Mouse (Mus musculus): ENCODE measurements around the gene Ints6l. TPM values are rescaled to one million over a fixed set of nuclear protein-coding genes. Genes with fewer than 3 reads are reported as not detected.
A peak's percentile ranks its signal among the peaks of the same experiment; 100 is the strongest.
"Not testable (repeated sequence)": the region's sequence is repeated elsewhere in the genome, so short reads cannot be mapped to it uniquely, and the experiment has no call there.

The Ints6l gene
- total RNA-seq, 2 experiments from 2014 or later: 26.8 to 27.0 TPM

DNA sequence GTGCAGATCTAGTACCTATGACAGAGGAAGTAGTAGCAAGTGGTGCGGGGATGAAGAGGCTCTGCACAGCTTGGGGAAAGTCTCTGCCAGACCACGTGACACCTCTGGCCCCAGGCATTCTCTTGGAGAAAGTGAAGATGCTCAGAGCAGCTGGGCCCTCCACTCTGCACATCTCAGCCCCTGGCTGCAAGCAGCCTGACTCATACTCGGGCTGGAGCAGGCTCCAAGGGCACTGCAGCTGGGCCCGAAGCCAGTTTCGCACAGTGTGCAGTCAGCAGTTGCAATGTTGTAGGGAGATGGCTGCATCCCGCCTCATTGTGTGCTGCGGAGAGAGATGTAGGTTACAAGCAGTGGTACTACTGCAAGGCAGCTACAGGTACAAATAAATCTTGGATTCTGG lies 42.6 kb downstream of the Ints6l start:
- intact Hi-C loops (cut with DNase I): no loop called here
- DNase-seq: peak; percentile 24

DNA sequence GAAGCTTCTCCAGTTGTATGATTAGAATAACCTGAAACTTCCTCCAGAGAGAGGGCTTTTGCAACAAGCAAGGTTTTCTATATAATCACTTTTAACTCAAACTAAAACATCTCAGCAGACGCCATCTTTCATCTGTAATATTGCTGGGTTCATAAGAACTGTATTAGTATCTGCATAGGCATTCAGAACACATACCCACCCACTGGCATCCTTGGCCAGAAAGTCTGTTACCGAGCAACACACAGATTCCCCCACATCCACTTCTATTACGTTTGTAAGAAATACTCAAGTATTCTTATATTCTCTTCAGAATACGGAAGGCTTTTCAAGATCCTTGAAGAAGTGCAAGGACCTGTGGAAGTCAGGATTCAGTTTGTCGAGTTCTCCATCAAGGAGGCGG lies 69.8 kb downstream of the Ints6l start, which contains the start of gene Gm10477:
Gene Gm10477, plus strand, starts transcription at position 301 of the 400 bp plus-strand sequence.
- intact Hi-C loops (cut with DNase I); DNase-seq: not testable (repeated sequence)

DNA sequence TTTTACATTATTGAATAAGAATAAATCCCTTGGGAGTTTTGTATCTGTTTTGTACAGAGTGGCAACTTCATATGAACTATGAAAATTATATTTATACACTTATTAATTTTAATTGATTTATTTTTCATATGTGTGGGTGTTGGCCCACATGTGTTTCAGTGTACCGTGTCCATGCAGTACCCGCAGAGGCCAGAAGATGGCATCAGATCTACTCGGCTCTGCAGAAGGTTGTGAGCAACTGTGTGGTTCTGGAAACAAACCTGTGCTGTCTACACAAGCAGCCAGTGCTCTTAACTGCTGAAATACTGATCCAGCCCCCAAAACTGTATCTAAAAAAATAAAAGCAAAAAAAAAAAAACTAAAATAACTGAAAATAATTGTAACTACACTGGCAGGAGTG lies 76.6 kb downstream of the Ints6l start:
- peak; percentile 57 for DNase-seq
- intact Hi-C loops (cut with DNase I): no loop called here

DNA sequence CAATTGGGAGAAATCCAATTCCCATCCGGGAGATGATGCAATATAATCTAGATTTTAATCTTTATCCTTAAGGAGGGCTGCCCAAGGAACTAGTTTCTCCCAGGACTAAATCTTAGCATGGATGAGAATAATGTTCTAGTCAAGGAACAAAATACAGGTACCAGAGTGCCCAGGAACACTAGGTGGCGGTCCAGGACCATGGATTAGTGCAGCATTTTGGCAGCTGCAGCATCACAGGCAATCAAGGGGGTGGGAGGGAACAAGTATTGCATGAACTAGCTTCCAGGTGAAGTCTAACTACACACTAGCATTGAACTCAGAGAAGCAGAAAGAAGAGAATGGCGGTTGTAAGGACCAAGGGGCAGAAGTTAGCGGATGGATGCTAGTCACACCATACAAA lies 82.5 kb downstream of the Ints6l start:
- intact Hi-C loops (cut with DNase I): no loop called here
- DNase-seq: peak; percentile 33

DNA sequence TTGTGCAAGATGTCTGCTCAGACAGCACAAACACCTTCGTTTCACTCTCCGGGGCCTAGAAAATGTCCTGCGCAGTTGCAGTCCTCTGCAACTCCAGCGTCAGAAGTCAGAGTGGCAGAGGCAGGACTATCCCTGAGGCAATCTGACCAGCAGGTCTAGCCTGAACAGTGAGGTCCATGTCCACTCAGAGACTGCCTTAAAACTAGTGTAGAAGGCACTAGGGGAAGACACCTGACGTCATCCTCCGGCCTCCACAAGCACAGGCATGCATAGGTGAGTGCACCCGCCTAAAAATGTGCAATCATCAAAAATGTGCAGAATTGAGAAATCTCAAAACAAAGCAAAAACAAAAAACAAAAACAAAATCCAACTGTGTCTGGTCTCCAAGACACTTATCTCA lies 94.8 kb downstream of the Ints6l start, which contains the start of gene Gm648:
Gene Gm648, minus strand, starts transcription at position 101 of the 400 bp plus-strand sequence.
- no peak for DNase-seq
- intact Hi-C loops (cut with DNase I): no loop called here

DNA sequence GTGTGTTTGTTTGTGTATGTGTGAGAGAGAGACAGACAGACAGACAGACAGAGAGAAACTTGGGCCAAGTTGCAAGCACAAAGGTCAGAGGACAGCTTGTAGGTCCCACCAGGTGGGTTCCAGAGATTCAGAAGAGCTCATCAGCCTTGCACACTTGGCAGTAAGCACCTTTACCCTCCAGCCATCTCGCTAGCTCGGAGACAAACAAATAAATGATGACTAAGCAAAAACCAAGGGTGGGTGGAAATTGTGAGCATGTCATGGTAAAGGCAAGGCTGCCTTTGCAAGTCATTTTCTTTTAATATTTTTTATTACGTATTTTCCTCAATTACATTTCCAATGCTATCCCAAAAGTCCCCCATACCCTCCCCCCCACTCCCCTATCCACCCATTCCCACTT lies 98.9 kb downstream of the Ints6l start:
- intact Hi-C loops (cut with DNase I): no loop called here
- DNase-seq: no peak

Other genes with a start within 250 kb of the Ints6l start
- gene Gm773, start 242.0 kb upstream of the Ints6l start, total RNA-seq (2021): not detected
- gene Zfp449, start 108.5 kb upstream of the Ints6l start, total RNA-seq (2021): 1 to 10 TPM; 5.6 to 5.7 TPM
- gene Smim10l2a, start 80.3 kb upstream of the Ints6l start, total RNA-seq (2021): 10 to 100 TPM; 35.4 to 37.0 TPM
- not detected for gene Gm2174, start 6.9 kb upstream of the Ints6l start, total RNA-seq (2021)
- gene Gm10477, start 69.9 kb downstream of the Ints6l start, total RNA-seq (2021): not detected
- gene Gm648, start 94.7 kb downstream of the Ints6l start, total RNA-seq (2021): not detected
- 10 to 100 TPM; 37.0 to 37.2 TPM for gene Mmgt1, start 143.2 kb downstream of the Ints6l start, total RNA-seq (2021)
- 100 to 1,000 TPM; 103 to 116 TPM for gene Slc9a6, start 154.9 kb downstream of the Ints6l start, total RNA-seq (2021)